Mouse (Mus musculus): ENCODE measurements around the gene Defb5. TPM values are rescaled to one million over a fixed set of nuclear protein-coding genes. Genes with fewer than 3 reads are reported as not detected.

The Defb5 gene
- total and polyA plus RNA-seq, 2 experiments = not detected

Other genes with a start within 250 kb of the Defb5 start
- not detected in 2 replicates for gene Defb38, start 221.0 kb upstream of the Defb5 start, total RNA-seq (2014; rRNA removed)
- gene Defb38, start 221.0 kb upstream of the Defb5 start, polyA plus RNA-seq (2012; rRNA removed) = not detected in 2 replicates
- gene Defb39, start 182.8 kb upstream of the Defb5 start, total RNA-seq (2014; rRNA removed) = not detected in 2 replicates
- not detected in 2 replicates for gene Defb39, start 182.8 kb upstream of the Defb5 start, polyA plus RNA-seq (2012; rRNA removed)
- gene Defb12, start 132.7 kb upstream of the Defb5 start, total RNA-seq (2014; rRNA removed) = not detected in 2 replicates
- gene Defb12, start 132.7 kb upstream of the Defb5 start, polyA plus RNA-seq (2012; rRNA removed) = not detected in 2 replicates
- not detected in 2 replicates for gene Defb34, start 123.8 kb upstream of the Defb5 start, total RNA-seq (2014; rRNA removed)
- gene Defb34, start 123.8 kb upstream of the Defb5 start, polyA plus RNA-seq (2012; rRNA removed) = not detected in 2 replicates
- not detected in 2 replicates for gene Gm45826, start 106.8 kb upstream of the Defb5 start, total RNA-seq (2014; rRNA removed)
- not detected in 2 replicates for gene Gm45826, start 106.8 kb upstream of the Defb5 start, polyA plus RNA-seq (2012; rRNA removed)
- not detected in 2 replicates for gene Defb14, start 53.2 kb upstream of the Defb5 start, total RNA-seq (2014; rRNA removed)
- gene Defb14, start 53.2 kb upstream of the Defb5 start, polyA plus RNA-seq (2012; rRNA removed) = not detected in 2 replicates
- gene Defb4, start 48.9 kb upstream of the Defb5 start, total RNA-seq (2014; rRNA removed) = not detected in 2 replicates
- gene Defb4, start 48.9 kb upstream of the Defb5 start, polyA plus RNA-seq (2012; rRNA removed) = not detected in 2 replicates
- gene Defb6, start 22.1 kb upstream of the Defb5 start, total RNA-seq (2014; rRNA removed) = not detected in 2 replicates
- gene Defb6, start 22.1 kb upstream of the Defb5 start, polyA plus RNA-seq (2012; rRNA removed) = not detected in 2 replicates
- gene Defb46, start 7.7 kb upstream of the Defb5 start, total RNA-seq (2014; rRNA removed) = not detected in 2 replicates
- not detected in 2 replicates for gene Defb46, start 7.7 kb upstream of the Defb5 start, polyA plus RNA-seq (2012; rRNA removed)
- gene Defb3, start 45.8 kb downstream of the Defb5 start, total RNA-seq (2014; rRNA removed) = not detected in 2 replicates
- not detected in 2 replicates for gene Defb3, start 45.8 kb downstream of the Defb5 start, polyA plus RNA-seq (2012; rRNA removed)
- gene Defb8, start 200.0 kb downstream of the Defb5 start, total RNA-seq (2014; rRNA removed) = not detected in 2 replicates
- gene Defb8, start 200.0 kb downstream of the Defb5 start, polyA plus RNA-seq (2012; rRNA removed) = not detected in 2 replicates
- gene Defb7, start 247.5 kb downstream of the Defb5 start, total RNA-seq (2014; rRNA removed) = not detected in 2 replicates
- gene Defb7, start 247.5 kb downstream of the Defb5 start, polyA plus RNA-seq (2012; rRNA removed) = not detected in 2 replicates

Measured in liver, adult 2 months (tissue).